Mouse (Mus musculus): Measurements from ENCODE around the gene Ppp1r13b.

Ppp1r13b gene

DNA sequence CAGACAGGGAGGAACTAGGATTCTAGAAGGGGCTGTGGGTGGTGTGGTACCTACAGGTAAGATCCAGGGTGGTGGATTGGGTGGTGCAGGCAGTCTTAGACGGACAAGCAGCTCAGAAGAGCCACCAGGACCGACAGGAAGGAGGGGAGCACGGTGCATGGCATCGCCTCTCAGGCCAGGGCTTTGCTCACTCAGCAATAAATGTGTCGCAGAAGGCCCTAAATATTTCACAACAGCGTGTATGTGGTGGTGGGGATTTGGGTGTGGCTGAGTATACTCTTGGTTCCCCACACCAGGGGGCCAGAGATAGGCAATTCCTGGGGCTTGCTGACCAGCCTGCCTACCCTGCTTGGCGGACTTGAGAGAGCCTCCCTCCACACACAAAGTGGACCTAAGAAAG lies 87.2 kb downstream of the Ppp1r13b start:
- no peak for DNase-seq

DNA sequence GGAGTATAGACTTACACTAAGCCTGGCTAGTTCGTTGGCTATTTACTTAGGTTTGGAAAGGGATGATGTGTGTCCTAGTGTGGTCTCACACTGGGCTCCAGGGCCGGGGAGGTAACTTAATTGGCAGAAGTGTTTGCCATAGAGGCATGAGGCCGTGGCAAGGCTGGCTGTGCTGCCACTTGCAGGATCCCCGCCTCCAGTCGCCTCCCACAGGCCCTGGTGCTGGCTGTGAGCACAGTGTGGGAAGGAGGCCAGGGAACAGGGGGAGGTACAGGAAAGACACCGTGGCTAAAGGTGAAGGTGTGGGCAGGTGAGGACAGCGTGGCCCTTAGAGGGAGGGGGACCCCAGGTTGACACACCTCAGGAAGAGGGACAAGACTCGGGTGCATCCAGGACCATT lies 88.0 kb downstream of the Ppp1r13b start:
- DNase-seq: no peak

DNA sequence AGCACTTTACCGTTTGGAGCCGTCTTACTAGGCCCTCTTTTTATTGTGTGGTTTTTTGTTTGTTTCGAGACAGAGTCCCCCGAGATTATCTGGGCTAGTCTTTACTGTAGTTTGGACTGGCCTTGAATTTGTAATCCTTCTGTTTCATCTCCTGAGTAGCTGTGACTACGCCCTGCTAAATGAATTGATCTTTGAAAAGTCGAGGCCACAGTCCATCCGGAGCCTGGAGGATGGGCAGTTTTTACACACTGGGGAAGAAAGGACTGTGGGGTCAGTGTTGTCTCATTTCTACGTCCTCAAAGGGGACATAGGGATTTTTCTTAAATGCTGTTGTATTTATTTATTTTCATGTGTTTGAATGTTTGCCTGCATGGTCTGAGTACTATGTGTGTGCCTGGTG lies 89.9 kb downstream of the Ppp1r13b start:
- DNase-seq: no peak

DNA sequence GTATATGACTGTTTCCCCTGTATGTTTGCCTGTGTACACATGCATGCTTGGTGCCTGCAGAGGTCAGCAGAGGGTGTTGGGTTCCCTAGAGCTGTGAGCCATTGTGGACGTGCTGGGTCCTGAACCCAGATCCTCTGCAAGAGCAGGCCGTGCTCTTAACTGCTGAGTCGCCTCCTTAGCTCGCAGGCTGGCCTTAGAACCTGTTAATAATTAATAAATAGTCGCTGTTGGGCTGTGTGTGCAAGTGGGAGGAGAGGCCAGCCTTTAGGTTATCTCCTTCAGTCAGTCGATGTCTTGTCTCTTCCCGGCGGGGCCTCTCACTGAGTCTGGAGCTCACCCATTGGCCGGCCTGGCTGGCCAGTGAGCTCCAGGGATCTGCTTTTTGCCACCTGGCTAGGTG lies 90.9 kb downstream of the Ppp1r13b start:
- DNase-seq: no peak

DNA sequence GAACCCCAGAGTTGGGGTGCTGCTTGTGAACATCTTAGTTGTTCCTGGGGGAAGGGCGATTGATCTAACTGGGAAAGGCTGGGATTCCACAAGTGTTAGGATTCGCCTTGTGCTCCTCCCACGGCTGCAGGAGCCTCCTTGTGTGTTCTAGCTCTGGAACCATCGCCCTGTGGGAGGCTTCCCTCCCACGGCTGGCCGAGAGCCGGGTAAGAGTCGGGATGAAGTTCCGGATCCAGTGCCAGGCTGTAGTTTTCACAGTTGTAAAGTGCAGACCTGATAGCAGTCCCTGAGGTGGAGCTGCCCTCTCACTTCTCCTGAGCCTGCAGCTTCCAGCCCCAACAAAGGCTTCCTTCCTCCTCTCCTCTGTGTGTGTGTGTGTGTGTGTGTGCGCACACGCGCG lies 91.4 kb downstream of the Ppp1r13b start:
- DNase-seq: no peak

DNA sequence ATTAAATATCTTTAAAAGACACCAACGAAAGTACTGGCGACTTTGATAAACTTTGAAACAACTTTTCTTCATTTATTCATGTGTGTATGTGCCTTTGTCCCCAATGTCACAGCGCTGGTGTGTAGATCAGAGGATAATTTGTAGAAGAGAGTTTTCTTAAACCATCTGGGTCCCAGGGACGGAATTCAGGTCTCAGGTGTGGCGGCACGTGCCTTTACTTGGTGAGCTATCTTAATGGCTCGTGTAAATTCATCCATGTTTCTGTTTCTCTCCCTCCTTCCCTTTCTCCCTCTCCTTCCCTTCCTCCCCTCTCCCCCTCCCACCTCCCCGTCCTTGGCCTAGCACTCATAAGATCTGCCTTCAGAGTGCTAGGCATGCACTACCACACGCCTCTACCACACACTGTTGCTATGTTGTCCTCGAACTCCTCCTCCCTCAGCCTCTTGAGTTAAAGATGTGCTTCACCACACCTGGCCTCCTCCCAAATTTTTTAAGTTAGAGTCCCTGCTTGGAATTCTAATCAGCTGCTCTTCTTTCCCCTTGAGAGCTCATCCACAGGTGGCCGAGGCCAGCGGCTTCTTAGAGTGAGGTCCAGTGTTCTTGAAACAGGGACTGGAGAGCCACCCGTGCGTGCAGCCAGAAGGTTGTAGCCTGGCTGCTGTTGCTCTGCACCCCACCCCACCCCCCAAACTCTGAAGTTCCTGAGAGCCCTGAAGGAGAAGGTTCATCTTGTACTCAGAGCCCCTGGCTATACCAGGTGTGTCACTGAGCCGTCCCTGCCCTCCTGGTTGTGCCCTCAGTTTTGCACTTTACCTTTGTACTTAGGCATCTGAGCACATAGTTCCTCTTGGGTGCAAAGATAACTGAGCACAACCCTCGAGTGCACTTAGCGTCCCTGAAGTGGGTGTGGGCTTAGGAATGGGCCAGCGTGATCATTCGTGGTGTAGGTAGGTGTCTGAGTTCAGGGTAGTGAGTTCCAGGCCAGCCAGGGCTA lies 92.8 kb downstream of the Ppp1r13b start:
- DNase-seq: no peak

DNA sequence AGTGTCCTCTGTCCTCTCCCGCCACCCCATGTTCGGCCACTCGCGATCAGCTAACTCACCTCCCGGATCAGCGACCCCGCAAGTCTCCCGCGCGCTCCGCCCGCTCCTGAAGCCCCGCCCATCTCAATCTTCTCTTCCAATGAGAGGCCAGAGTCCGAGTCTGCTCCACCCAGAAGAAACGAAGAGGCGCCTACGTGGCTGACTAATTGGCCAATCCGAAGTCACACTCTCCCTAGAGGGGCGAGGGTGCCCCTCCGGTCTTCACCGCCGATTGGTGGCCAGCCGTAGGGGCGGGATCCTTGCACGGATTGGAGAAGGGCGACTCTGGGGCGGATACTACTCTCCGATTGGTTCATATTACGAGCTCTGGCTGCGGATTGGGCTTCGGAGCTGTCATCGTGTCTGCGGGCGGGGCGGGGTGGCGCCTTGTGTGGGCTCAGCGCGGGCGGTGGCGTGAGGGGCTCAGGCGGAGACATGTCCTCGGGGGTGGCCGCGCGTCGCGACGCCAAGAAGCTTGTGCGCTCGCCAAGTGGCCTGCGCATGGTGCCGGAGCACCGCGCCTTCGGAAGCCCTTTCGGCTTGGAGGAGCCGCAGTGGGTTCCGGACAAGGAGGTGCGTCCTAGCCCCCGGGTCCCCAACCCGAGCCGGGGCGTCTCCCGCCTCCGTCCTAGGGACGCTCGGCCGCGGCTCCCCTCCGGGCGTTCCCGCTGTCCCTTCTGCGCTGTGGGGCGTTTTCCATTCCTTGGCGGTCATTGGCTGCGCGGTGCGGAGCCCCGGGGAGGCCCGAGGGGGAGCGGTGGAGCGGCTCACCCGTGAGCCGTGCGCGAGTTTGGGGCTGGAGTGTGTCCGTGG lies 93.9 kb downstream of the Ppp1r13b start, which contains the start of the genes Xrcc3 and Zfyve21:
TSS of gene Xrcc3 (minus strand) at position 108 of the 852 bp plus-strand sequence.
TSS of gene Zfyve21 (plus strand) at position 405 of the 852 bp plus-strand sequence.
- DNase-seq: peak; percentile 95

DNA sequence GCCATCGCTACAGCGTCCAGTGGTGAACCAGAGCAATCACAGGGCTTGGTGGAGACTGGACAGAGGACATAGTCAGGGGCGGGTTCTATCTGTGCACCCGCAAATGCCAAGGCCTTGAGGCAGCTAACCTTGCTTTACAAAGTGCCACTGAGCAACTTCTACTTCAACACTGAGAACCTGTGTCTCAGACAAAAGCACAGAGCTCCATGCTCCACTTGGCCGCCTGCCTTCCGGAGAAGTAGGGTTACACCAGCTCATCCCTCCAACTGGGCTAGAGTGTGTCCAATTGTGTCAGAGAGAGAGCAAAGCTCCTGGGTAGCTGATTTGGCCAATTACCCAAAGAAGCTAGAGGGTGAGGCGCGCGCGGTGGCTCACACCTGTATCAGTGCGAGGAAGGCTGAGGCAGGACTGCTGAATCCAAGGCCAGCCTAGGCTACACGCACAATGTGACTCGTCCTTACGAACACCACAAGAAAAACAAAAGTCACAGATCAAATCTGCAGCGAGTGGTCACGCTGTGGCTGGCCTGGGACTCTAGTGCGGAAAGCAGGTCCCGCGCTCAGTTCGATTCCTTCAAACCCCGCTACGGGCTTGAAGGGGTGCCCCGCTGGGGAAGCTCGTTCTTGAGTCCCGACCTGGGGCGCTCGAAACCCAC lies 94.7 kb downstream of the Ppp1r13b start:
- no peak for DNase-seq

DNA sequence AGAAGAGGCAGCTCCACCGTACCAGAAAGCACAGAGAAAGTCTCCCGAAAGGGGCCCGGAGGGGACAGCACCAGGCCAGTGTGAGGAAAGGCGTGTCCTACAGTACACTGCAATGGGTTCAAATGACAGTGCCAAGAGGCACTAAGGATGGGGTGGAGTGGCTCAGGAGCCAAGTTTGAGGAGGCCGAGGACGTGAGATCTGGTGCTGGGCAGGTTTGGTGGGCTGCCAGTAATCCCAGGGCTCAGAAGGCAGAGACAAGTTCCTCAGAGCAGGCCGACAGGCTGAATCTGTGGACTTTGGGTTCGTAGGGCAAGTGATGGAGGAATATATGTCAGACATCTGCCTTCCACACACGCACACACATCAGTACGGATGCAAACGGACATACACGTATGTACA lies 95.3 kb downstream of the Ppp1r13b start:
- no peak for DNase-seq

DNA sequence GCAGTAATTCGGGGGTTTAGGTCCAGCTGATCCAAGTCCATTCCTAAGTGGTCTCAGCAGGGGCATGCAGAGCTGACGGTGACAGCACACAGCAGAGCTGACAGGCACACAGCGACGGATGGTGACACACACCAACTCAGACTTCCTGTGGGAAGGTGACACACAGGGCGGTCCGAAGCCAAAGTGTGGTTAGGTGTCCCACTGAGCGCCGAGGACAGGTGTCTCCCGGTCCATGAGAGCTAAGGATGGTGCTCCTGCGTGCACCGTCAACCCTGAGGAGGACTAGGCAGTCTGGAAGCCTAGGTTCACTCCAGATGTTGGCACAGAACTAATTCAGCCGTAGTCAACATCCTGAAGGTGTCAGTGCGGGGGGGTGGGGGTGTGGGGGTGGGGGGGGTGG lies 95.8 kb downstream of the Ppp1r13b start:
- no peak for DNase-seq

DNA sequence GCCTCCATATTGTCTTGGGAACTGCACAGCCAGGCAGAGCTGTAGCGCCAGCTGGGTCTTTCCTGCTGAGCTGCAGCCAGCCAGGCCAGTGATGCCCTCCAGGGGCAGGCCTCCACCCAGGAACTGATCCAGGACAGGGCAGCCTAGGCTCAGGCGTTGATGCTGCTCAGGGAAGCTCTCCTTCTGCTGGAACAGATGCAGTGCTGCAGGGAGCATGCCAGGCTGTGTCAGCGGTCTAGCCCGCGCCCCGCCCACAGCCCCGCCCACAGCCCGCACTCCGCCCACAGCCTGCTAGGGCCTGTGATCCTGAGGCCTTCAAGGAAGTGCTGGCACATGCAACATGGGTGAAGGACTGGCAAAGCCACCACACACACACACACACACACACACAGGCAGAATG lies 98.1 kb downstream of the Ppp1r13b start:
- peak; percentile 63 for DNase-seq

DNA sequence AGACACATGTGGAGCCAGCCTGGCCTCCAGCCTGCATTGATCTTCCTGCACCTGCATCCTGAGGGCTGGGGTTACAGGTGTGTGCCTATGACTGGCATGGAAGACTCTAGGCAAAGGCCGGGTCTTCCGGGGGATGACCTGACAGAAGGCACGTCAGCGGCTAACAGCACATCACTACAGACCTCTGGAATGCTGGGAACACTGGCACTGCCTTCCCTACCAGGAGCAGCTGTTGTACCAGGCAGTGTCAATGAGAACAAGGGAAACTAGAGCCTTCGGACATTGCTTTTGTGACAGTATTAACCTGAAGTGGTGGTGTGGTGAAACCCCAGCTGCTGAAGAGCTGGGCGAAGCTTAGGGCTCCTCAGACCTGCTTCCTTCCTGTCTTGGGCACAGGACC lies 99.1 kb downstream of the Ppp1r13b start:
- DNase-seq: no peak

DNA sequence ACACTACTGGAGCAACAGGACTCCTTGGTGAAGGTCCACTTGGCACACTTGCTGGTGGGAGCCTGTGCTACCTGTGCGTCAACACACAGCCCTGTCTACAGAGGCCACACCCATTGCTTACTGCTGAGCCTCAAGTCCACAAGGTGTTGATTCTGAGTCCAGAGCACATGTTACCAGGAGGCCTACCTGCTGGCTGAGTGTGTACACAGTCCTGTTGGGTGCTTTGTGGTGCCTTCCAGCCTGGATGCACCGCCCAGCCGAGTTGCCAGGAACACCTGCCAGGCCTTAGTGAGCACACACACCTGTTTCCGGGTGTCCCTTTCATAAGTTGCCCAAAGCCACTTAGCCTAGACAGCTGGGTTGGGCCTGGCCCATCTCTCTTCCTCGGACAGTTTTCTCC lies 104.4 kb downstream of the Ppp1r13b start:
- no peak for DNase-seq

DNA sequence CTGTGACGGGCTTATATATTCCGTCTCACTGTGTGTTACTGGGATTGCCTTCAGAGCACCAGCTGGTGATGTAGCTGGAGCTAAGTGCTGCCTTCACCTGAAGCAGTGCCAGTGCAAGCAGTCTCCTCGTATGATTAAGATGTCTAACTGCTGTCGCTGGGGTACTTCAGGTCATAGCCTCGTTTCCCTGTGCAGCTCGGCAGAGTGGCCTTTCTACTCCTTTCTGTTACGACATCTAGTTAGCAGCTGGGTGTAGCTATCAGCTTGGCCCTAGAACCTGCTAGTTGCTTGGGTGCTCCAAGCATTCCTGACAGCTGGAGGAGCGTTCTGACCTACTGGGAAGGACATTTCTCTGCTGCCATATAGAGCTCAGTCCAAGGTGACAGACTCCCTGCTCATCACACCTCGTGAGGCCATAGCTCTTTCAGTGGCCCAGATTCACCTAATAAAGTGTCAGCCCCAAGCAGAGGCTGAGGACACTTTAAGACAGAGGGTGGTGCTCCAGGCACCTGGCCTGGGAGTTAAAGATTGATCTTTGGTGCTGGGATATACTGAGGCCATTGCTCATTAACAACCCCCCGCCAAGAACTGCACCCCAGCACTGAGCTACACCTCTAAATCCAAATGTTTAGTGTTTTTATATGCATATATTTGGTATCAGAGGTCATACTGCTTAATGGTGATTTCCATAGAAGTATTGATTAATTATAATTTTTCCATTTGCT lies 107.3 kb downstream of the Ppp1r13b start:
- no peak for DNase-seq

DNA sequence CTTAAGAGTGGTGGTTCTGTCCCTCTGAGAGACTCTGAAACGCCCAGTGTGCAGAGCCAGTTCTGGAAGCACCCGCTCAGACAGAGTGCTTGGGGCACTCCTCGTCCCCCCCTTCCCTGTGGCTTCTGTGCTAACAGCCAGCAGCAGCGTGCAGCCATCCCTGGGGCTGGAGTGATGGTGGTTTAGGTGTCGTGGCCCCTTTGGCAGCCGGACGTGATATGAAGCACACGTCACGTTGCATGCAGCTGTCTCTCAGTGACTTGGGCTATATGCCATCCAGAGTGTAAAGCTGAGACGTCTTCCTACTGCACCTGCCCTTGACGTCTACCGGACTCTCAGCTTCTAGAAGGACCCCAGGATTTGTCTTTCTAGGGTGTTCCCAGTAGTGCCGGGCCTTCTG lies 109.4 kb downstream of the Ppp1r13b start:
- no peak for DNase-seq

DNA sequence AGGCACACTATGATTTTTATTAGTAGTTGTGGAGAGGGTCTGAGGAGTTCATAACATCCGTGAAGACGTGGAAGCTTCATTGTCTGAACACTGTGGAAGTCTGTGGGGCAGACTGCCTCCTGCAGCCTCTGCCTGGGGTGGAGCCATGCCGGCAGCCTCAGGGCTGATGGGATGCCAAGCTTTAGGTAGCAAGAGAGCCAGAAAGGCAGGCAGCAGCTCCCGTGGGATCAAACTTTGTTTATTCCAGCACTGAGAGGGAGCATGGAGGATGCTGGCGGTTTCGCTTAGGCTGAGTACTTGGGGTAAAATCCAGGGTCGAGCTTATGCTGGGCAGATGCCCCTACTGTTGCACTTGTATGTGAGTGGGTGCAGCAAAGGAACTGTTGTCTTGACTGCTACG lies 110.7 kb downstream of the Ppp1r13b start:
- DNase-seq: no peak

DNA sequence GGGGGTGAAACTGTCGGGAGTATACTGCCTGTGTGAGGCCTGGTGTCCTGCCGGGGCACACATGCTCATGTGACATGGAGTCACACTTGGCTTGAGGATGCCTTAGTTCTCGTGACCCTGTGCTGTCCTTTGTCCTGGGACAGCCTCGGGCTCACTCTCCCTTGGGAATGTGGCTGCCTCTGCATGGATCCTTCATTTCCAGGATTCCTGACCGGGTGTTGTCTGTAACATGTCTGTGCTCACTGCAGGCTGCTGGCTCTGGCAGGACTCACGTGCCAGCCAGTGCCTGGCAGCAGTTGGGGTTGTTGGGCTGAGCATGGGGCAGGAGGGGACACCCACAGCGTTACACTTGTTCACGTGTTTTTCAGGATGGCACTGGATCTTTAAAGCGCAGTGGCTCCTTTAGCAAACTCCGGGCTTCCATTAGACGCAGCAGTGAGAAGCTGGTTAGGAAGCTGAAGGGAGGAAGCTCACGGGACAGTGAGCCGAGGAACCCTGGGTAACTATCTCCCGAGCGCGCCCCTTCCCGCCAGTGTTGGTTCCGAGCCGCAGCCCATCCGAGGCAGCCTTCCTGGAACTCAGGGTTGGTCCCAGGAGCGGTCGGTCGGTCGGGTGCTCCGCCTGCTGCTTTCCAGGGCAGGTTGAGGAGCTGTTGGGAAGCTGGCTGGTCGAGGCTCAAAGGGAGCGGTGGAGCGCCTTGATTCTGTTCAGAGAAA lies 112.6 kb downstream of the Ppp1r13b start:
- no peak for DNase-seq

DNA sequence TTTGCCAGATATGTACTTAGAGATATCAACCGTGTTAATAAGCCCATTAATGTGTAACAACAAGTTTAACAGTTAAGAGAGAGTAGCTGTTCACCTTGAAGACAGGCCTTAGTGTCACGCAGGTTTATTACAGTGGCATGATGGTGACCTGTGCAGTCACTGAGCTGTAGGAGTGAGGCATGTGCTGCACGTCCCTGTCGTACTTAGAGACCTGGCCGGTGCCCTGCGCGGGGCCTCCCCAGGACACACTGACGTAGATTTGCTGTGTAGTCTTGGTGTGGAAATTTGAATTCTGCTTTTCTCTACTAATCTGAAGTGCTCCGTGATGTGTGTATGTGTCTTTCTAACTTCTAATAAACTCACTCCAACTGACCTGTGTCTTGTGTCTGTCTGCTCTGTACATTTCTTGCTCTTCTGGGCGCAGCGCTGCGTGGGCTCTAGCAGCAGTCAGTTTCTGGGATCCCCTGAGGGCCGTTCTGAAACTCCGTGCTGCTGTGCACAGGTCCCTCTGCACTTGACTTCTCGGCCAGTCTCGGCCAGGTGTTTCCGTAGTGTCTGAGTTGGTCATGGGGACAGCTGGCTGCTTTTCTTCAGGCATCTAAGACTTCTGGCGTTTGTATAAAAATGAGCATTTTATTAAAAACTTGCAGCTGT lies 113.3 kb downstream of the Ppp1r13b start:
- DNase-seq: no peak

DNA sequence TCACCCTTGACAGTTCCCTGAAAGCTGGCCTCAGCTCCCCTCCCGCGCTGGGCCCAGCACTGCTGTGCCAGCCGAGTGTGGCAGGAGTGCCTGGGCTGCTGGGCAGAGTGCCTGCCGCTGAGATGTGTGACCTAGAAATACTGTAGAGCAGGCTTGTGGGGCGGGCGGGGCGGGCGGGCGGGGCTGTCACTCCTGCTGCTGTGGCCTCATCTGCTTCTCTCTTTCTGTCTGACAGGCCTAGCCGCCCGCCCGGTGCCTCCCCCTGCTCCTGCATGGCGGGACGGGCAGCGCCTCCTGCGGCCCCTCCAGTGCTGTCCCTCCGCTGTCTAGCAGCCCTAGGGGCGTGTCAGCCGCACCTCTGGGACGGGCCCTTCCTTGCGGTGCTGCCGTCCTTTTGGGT lies 113.8 kb downstream of the Ppp1r13b start:
- no peak for DNase-seq

DNA sequence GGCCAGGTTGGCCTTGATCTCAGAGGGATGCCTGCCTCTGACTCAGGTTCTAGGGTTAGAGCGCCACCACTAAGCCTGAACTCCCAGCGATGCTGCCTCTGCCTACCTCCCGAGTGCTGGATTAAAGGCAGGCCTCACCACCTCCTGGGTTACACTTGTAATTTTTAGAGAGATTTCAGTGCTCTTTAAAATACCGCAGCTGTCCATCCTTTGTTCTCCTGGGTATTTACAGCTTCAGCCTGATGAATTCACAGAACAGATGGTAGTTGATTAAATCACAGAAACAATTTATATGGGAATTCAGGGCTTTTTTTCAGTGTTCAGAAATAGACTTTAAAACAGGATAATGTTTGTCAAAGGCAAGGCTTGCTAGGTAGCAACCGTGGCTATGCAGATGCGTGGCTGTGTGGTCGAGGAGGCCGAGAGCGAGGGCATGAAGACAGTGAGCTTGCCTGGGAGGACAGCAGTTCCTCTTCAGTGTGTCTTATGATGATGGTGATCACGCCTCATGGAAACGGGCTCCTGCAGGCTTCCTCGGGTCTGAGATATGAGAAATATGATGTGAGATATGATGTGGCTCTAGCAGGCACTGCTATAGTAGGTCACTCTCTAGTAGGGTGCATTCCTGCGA lies 116.3 kb downstream of the Ppp1r13b start:
- DNase-seq: no peak

DNA sequence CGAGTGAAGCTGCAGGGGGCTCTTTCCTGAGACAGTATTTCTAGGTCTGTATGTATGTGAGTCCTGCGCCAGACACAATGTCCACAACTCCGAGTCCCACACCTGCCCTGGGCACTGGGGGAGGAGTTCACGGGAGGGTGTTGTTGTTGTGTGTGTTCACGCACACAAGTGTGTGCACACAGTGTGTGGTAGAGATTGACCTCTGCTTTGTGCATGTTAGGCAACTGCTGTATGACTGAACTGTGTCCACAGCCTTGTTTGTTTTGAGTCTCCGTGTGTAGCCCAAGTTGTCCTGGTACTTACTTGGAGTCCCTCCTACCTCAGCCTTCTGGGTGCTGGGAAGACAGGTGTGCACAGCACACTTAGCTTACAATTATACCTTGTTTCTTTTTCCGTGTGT lies 117.3 kb downstream of the Ppp1r13b start:
- DNase-seq: no peak
